In the genomic region with DNA sequence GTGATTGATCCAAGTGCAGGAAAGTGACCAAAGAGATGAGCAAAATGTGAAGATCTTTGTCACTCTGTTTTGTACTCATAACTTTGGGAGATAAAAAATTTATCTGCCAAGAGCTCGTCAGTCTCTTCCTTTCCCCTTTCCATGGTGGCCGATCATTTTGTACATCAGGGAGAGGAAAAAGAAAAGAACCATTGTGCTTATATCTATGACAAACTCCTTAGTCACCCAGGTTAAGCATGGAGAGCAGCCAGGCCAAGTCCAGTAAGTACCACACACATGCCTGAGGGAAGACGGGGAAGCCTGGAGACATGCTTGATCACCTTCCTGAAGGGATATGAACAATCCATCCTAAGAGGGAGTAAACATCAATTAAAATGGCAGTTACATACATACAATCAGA, we compare ENCODE assay signal across 44 mouse cellular contexts. TPM values are rescaled to one million over a fixed set of nuclear protein-coding genes. Genes with fewer than 3 reads are reported as not detected.
"Had no signal": no experiment of that assay in that cellular context is flagged by ENCODE, and none has a peak within 500 bp of the region (broad histone marks: within the 10 kb centered on the region; RNA-seq: fewer than 3 reads in every experiment).

No protein-coding gene starts in this region.

- H3K27me3 ChIP-seq: heart, embryonic 12.5 days; heart, embryonic 13.5 days; heart, embryonic 15.5 days; hindbrain, embryonic 12.5 days; hindbrain, embryonic 13.5 days; hindbrain, embryonic 15.5 days; intestine, embryonic 15.5 days had no signal

- H3K36me3 ChIP-seq: heart, embryonic 12.5 days; heart, embryonic 13.5 days; heart, embryonic 15.5 days; hindbrain, embryonic 10.5 days; hindbrain, embryonic 12.5 days; hindbrain, embryonic 13.5 days; hindbrain, embryonic 15.5 days; intestine, embryonic 15.5 days had no signal

- DNase-seq: heart, postnatal 10 days; heart, postnatal 14 days; heart, postnatal 36 days; heart, postnatal 4 days; kidney, adult 11 months; kidney, adult 18-20 months; kidney, adult 2 months; kidney, adult 8-10 months; kidney, adult 9 months; kidney, postnatal 10 days; kidney, postnatal 14 days; kidney, postnatal 25 days; kidney, postnatal 36 days; kidney, postnatal 4 days; layer of hippocampus, adult 9-11 months; layer of hippocampus, postnatal 36 days had no signal

- H3K4me2 ChIP-seq: heart, embryonic 11.5 days; heart, embryonic 12.5 days; heart, embryonic 13.5 days; heart, embryonic 15.5 days; hindbrain, embryonic 12.5 days; hindbrain, embryonic 13.5 days; hindbrain, embryonic 14.5 days; hindbrain, embryonic 15.5 days; intestine, embryonic 15.5 days had no signal

- H3K9me3 ChIP-seq: heart, embryonic 12.5 days; heart, embryonic 13.5 days; heart, embryonic 15.5 days; hindbrain, embryonic 10.5 days; hindbrain, embryonic 12.5 days; hindbrain, embryonic 13.5 days; hindbrain, embryonic 15.5 days; intestine, embryonic 15.5 days had no signal

- H3K9ac ChIP-seq: heart, embryonic 12.5 days; heart, embryonic 13.5 days; heart, embryonic 15.5 days; hindbrain, embryonic 12.5 days; hindbrain, embryonic 13.5 days; hindbrain, embryonic 14.5 days; hindbrain, embryonic 15.5 days; intestine, embryonic 15.5 days had no signal

- ATAC-seq: hindbrain, embryonic 16.5 days; hindbrain, postnatal 0 days; inflammation-experienced regulatory T-cells, adult 6 months; intestine, embryonic 15.5 days; intestine, embryonic 16.5 days; intestine, postnatal 0 days had no signal

- H3K4me3 ChIP-seq: heart, embryonic 12.5 days; heart, embryonic 13.5 days; heart, embryonic 15.5 days; hindbrain, embryonic 10.5 days; hindbrain, embryonic 12.5 days; hindbrain, embryonic 13.5 days; hindbrain, embryonic 15.5 days; intestine, embryonic 15.5 days; layer of hippocampus, adult 2 months; left cerebral cortex, adult 2 months had no signal

- H3K4me1 ChIP-seq: heart, embryonic 12.5 days; heart, embryonic 13.5 days; heart, embryonic 15.5 days; hindbrain, embryonic 10.5 days; hindbrain, embryonic 12.5 days; hindbrain, embryonic 13.5 days; hindbrain, embryonic 15.5 days; intestine, embryonic 15.5 days had no signal

- H3K27ac ChIP-seq: heart, embryonic 13.5 days; heart, embryonic 15.5 days; hindbrain, embryonic 10.5 days; hindbrain, embryonic 12.5 days; hindbrain, embryonic 13.5 days; hindbrain, embryonic 14.5 days; hindbrain, embryonic 15.5 days; hindbrain, postnatal 0 days; intestine, embryonic 15.5 days; kidney, postnatal 0 days; layer of hippocampus, adult 2 months; left cerebral cortex, adult 2 months had no signal

RNA-seq across cellular contexts. Expression of gene Myh4, which starts 13.4 kb away (rescaled TPM):
- total RNA-seq: heart, postnatal 10 days; heart, postnatal 14 days; hematopoietic stem cell, adult 5-6 weeks; hindbrain, postnatal 0 days had no signal
- polyA plus RNA-seq: heart, embryonic 11.5 days; heart, embryonic 12.5 days; heart, embryonic 13.5 days; heart, embryonic 14.5 days; heart, embryonic 15.5 days; heart, embryonic 16.5 days; heart, postnatal 0 days; hindbrain, embryonic 10.5 days; hindbrain, embryonic 11.5 days; hindbrain, embryonic 12.5 days; hindbrain, embryonic 13.5 days; hindbrain, embryonic 14.5 days; hindbrain, embryonic 15.5 days; intestine, embryonic 16.5 days; intestine, postnatal 0 days; kidney, embryonic 14.5 days; kidney, embryonic 16.5 days; kidney, postnatal 0 days had no signal

RNA-seq across cellular contexts. Expression of gene Myh1, which starts 24.6 kb away (rescaled TPM):
- total RNA-seq: heart, postnatal 14 days; heart, postnatal 25 days; heart, postnatal 36 days; hematopoietic stem cell, adult 5-6 weeks had no signal
- polyA plus RNA-seq: heart, postnatal 0 days; hindbrain, embryonic 10.5 days; hindbrain, embryonic 12.5 days; inflammation-experienced regulatory T-cells, adult 6 months; intestine, embryonic 14.5 days; intestine, embryonic 15.5 days; intestine, embryonic 16.5 days; kidney, postnatal 0 days had no signal

RNA-seq across cellular contexts. Expression of gene Myh8, which starts 52.5 kb away (rescaled TPM):
- total RNA-seq: hematopoietic stem cell, adult 5-6 weeks had no signal
- polyA plus RNA-seq: inflammation-experienced regulatory T-cells, adult 6 months; large intestine, adult 2 months had no signal

RNA-seq across cellular contexts. Expression of gene Myh2, which starts 53.6 kb away (rescaled TPM):
- total RNA-seq: heart, postnatal 10 days; heart, postnatal 14 days; heart, postnatal 25 days; heart, postnatal 36 days; hematopoietic stem cell, adult 5-6 weeks had no signal
- polyA plus RNA-seq: heart, embryonic 11.5 days; heart, embryonic 12.5 days; heart, embryonic 13.5 days; heart, embryonic 14.5 days; heart, postnatal 0 days; hindbrain, embryonic 10.5 days; hindbrain, embryonic 11.5 days; hindbrain, embryonic 12.5 days; inflammation-experienced regulatory T-cells, adult 6 months; intestine, embryonic 15.5 days; kidney, embryonic 14.5 days; kidney, embryonic 16.5 days; kidney, postnatal 0 days; large intestine, adult 2 months had no signal
